Mouse (Mus musculus) C2C12 (cell line): ENCODE data around the gene Ap2a1.

Experiments
- CTCF ChIP-seq: IDR thresholded peaks from one replicate; pipeline ENCODE4 v1.5.1; 2011; ENCODE audit not compliant: control insufficient read depth, insufficient read depth, insufficient read length
- MAX ChIP-seq: IDR thresholded peaks from one replicate; pipeline ENCODE4 v1.6.1; 2011; ENCODE audit warnings: mild to moderate bottlenecking, control low read depth
- USF1 ChIP-seq: IDR thresholded peaks from one replicate; pipeline ENCODE4 v1.6.1; 2011; ENCODE audit warnings: low read depth, mild to moderate bottlenecking, control low read depth, moderate library complexity

DNA sequence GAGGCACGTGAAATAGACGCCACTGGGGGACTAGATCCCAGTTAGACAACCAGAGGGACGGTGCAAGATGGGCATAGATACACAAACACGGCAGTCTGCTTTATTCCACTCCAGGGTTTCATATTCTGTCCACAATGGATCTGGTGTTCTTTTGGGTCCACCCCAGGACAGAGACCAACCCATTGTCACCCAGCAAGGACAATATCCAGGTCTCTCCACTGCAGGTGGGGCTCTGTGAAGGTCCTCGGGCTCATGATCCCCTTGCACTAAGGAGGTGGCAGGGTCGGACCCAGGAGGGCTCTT lies 45.8 kb upstream of the Ap2a1 start:
- no peak for TF ChIP-seq CTCF
- no peak for TF ChIP-seq USF1
- TF ChIP-seq MAX, result no peak
